Mouse (Mus musculus) liver, embryonic 14.5 days (tissue): ENCODE results near the gene Dapl1. TPM values are rescaled to one million over a fixed set of nuclear protein-coding genes. Genes with fewer than 3 reads are reported as not detected.

ENCODE experiments used
- ATAC-seq: fragments of 200-750 bp; cut with Nextera tagmentation; 2 replicates; pipeline ENCODE4 v1.8.0; 2017; ENCODE audit warnings: moderate number of reproducible peaks, mild to moderate bottlenecking, moderate library complexity; ENCODE audit not compliant: insufficient read depth
- DNase-seq, 3 experiments: peaks; one replicate each; pipeline ENCODE4 v3.0.0-alpha.2; 2012 to 2013; ENCODE audit warnings: low read depth in 3 of 3, low spot score in 3 of 3
- H3K27ac ChIP-seq: fragments of 300-500 bp; sonication (generic); 2 replicates; pipeline ENCODE4 v1.5.1; 2014; ENCODE audit warnings: moderate library complexity, mild to moderate bottlenecking, control low read depth, inconsistent platforms
- H3K27me3 ChIP-seq: fragments of 300-500 bp; sonication (generic); 2 replicates; pipeline ENCODE4 v1.6.1; 2014; ENCODE audit warnings: mild to moderate bottlenecking, low read length, moderate library complexity; ENCODE audit not compliant: control insufficient read depth, insufficient read depth
- H3K36me3 ChIP-seq: fragments of 300-500 bp; sonication (generic); replicated peaks from 2 replicates; pipeline ENCODE4 v1.6.1; 2014; ENCODE audit warnings: low read depth; ENCODE audit not compliant: control insufficient read depth, insufficient read depth
- H3K4me1 ChIP-seq, 2 experiments: fragments of 200-500 bp in 1 of 2; fragments of 300-500 bp in 1 of 2; sonication (generic) in 1 of 2; replicated peaks; 2 replicates each; pipeline ENCODE4 v1.6.1; 2012 to 2014; ENCODE audit warnings: antibody characterized with exemption in 1 of 2, inconsistent platforms in 1 of 2, low read length in 1 of 2; ENCODE audit not compliant: control insufficient read depth in 2 of 2, insufficient read depth in 2 of 2
- H3K4me2 ChIP-seq: fragments of 300-500 bp; sonication (generic); 2 replicates; pipeline ENCODE4 v1.6.1; 2014; ENCODE audit warnings: low read depth, mild to moderate bottlenecking, control low read depth, moderate library complexity
- H3K4me3 ChIP-seq, 2 experiments: fragments of 200-500 bp in 1 of 2; fragments of 300-500 bp in 1 of 2; sonication (generic) in 1 of 2; 2 replicates each; pipeline ENCODE4 v1.5.1; 2012 to 2014; ENCODE audit warnings: low read depth in 2 of 2, low read length in 2 of 2, mild to moderate bottlenecking in 2 of 2, control low read depth in 1 of 2, inconsistent platforms in 1 of 2, moderate library complexity in 1 of 2; ENCODE audit not compliant: insufficient read depth in 1 of 2
- H3K9ac ChIP-seq: fragments of 300-500 bp; sonication (generic); replicated peaks from 2 replicates; pipeline ENCODE4 v1.6.1; 2014; ENCODE audit warnings: mild to moderate bottlenecking, control low read depth, moderate library complexity
- H3K9me3 ChIP-seq: fragments of 300-500 bp; sonication (generic); 2 replicates; pipeline ENCODE4 v1.6.1; 2016; ENCODE audit warnings: low read length, mixed read lengths; ENCODE audit not compliant: control insufficient read depth
- CTCF ChIP-seq: IDR thresholded peaks from 2 replicates; pipeline ENCODE4 v1.5.1; 2016; ENCODE audit warnings: antibody characterized with exemption, low read depth, control low read depth
- EP300 ChIP-seq: IDR thresholded peaks from 2 replicates; pipeline ENCODE4 v1.6.1; 2016; ENCODE audit warnings: antibody characterized with exemption, low read depth
- WGBS: fragments of 180-500 bp; shearing (Covaris S2); extraction: QIAGEN DNeasy Blood & Tissue Kit; methylation state at CpG from one replicate; pipeline ENCODE4 v1.1.7; 2014; ENCODE audit not compliant: insufficient replicate concordance; 5-methylcytosine and 5-hydroxymethylcytosine counted together
- polyA plus RNA-seq, 2 experiments: library from polyadenylated mRNA; depleted of rRNA in 1 of 2; stranded (reverse) in 1 of 2; unstranded in 1 of 2; fragments of >200 nt; fragmentation: Nextera tagmentation in 1 of 2; extraction: Ambion mirVana in 1 of 2; gene quantifications; 2 replicates each; pipeline versions ENCODE4 v1.2.1 to v1.2.3; 2012 to 2014

Dapl1 gene
- polyA plus RNA-seq, 2 experiments, result not detected

GRCm38 (mm10) chr2:59499717-59500116 is 15.3 kb downstream of the Dapl1 start:
- WGBS, result 80% methylated on average over 2 of the region's 2 CpGs
- H3K4me1 ChIP-seq, result no peaks in the 10 kb centered on the region
- TF ChIP-seq CTCF, result no peak

GRCm38 (mm10) chr2:59509061-59509460 is 24.6 kb downstream of the Dapl1 start:
- Histone ChIP-seq H3K4me2 (no peak overlapping the region), H3K27ac (no peak overlapping the region), H3K9ac (no peak overlapping the region), H3K27me3 (no peaks in the 10 kb centered on the region), H3K4me1 (no peaks in the 10 kb centered on the region), H3K36me3 (no peaks in the 10 kb centered on the region), H3K9me3 (no peaks in the 10 kb centered on the region), H3K4me3 (no peak overlapping the region)
- ATAC-seq, result no peak
- no peak for DNase-seq
- WGBS, result 52% methylated on average over 4 of the region's 4 CpGs
- TF ChIP-seq EP300 (no peak), CTCF (no peak)

More at GRCm38 (mm10) chr2:59499717-59500116, 15.3 kb downstream of the Dapl1 start:
- DNase-seq (no peak), ATAC-seq (no peak)
- Histone ChIP-seq H3K27ac (no peak overlapping the region), H3K9ac (no peak overlapping the region), H3K4me3 (no peak overlapping the region), H3K36me3 (no peaks in the 10 kb centered on the region), H3K4me2 (no peak overlapping the region), H3K9me3 (no peaks in the 10 kb centered on the region), H3K27me3 (no peaks in the 10 kb centered on the region)

GRCm38 (mm10) chr2:59510416-59510815 is 26.0 kb downstream of the Dapl1 start:
- H3K4me2 ChIP-seq, result no peak overlapping the region
- 53% methylated on average over 9 of the region's 9 CpGs for whole genome bisulfite sequencing
- no peak for DNase-seq

GRCm38 (mm10) chr2:59510882-59511281 is 26.4 kb downstream of the Dapl1 start:
- no peak for DNase-seq
- TF ChIP-seq EP300 (no peak), CTCF (no peak)
- no peaks in the 10 kb centered on the region for H3K9me3 ChIP-seq
- H3K27me3 ChIP-seq, result no peaks in the 10 kb centered on the region
- no peak overlapping the region for H3K9ac ChIP-seq
- H3K27ac ChIP-seq, result no peak overlapping the region
- H3K4me1 ChIP-seq, result no peaks in the 10 kb centered on the region
- no peak overlapping the region for H3K4me3 ChIP-seq
- no peak overlapping the region for H3K4me2 ChIP-seq
- no peaks in the 10 kb centered on the region for H3K36me3 ChIP-seq
- ATAC-seq, result no peak
- WGBS, result 41% methylated on average over 6 of the region's 6 CpGs

More at GRCm38 (mm10) chr2:59510416-59510815, 26.0 kb downstream of the Dapl1 start:
- Histone ChIP-seq H3K27me3 (no peaks in the 10 kb centered on the region), H3K4me1 (no peaks in the 10 kb centered on the region), H3K36me3 (no peaks in the 10 kb centered on the region), H3K9ac (no peak overlapping the region), H3K27ac (no peak overlapping the region), H3K4me3 (no peak overlapping the region), H3K9me3 (no peaks in the 10 kb centered on the region)
- TF ChIP-seq EP300, result no peak
- TF ChIP-seq CTCF, result no peak
- no peak for ATAC-seq

GRCm38 (mm10) chr2:59520663-59521062 is 36.2 kb downstream of the Dapl1 start:
- DNase-seq, result no peak
- no peaks in the 10 kb centered on the region for H3K9me3 ChIP-seq
- 66% methylated on average over 10 of the region's 10 CpGs for WGBS
- H3K36me3 ChIP-seq, result no peaks in the 10 kb centered on the region
- H3K4me3 ChIP-seq, result no peak overlapping the region
- TF ChIP-seq CTCF (no peak), EP300 (no peak)
- no peak overlapping the region for H3K9ac ChIP-seq
- no peak for ATAC-seq
- H3K4me1 ChIP-seq, result no peaks in the 10 kb centered on the region
- no peaks in the 10 kb centered on the region for H3K27me3 ChIP-seq
- no peak overlapping the region for H3K27ac ChIP-seq
- no peak overlapping the region for H3K4me2 ChIP-seq
